Mouse (Mus musculus): ENCODE results near the gene Myo15. TPM values are rescaled to one million over a fixed set of nuclear protein-coding genes. Genes with fewer than 3 reads are reported as not detected.
A peak's percentile ranks its signal among the peaks of the same experiment; 100 is the strongest.
"Not testable (repeated sequence)": the region's sequence is repeated elsewhere in the genome, so short reads cannot be mapped to it uniquely, and the experiment has no call there.

Gene Myo15
- total RNA-seq (2022), result under 1 TPM; 0.07 to 0.20 (median 0.14) TPM

GRCm38 (mm10) chr11:60469039-60469438 lies at the start of gene Myo15:
TSS of gene Myo15 (plus strand) at chr11:60469339.
- DNase-seq (ENCODE audit: low spot score in 2 of 2), result no peak

- no peak for DNase-seq (ENCODE audit: low spot score in 2 of 2)
Observed at GRCm38 (mm10) chr11:60422046-60422668, 47.0 kb upstream of the Myo15 start.

- DNase-seq (ENCODE audit: low spot score in 2 of 2), result no peak
Observed at GRCm38 (mm10) chr11:60423006-60423405, 46.1 kb upstream of the Myo15 start.

- no peak for DNase-seq (ENCODE audit: low spot score in 2 of 2)
Observed at GRCm38 (mm10) chr11:60426417-60426816, 42.7 kb upstream of the Myo15 start.

- DNase-seq (ENCODE audit: low spot score in 2 of 2), result no peak
Observed at GRCm38 (mm10) chr11:60427628-60428027, 41.5 kb upstream of the Myo15 start.

GRCm38 (mm10) chr11:60433501-60433900 lies 35.6 kb upstream of the Myo15 start:
- DNase-seq (ENCODE audit: low spot score in 2 of 2), result no peak

- DNase-seq (ENCODE audit: low spot score in 2 of 2), result no peak
Observed at GRCm38 (mm10) chr11:60435133-60435532, 34.0 kb upstream of the Myo15 start.

- DNase-seq (ENCODE audit: low spot score in 2 of 2), result no peak
Observed at GRCm38 (mm10) chr11:60436618-60437017, 32.5 kb upstream of the Myo15 start.

GRCm38 (mm10) chr11:60439621-60440020 lies 29.5 kb upstream of the Myo15 start:
- not testable (repeated sequence) for DNase-seq (ENCODE audit: low spot score in 2 of 2)

GRCm38 (mm10) chr11:60440176-60440575 lies 29.0 kb upstream of the Myo15 start:
- DNase-seq (ENCODE audit: low spot score in 2 of 2), result no peak

GRCm38 (mm10) chr11:60442896-60443295 lies 26.2 kb upstream of the Myo15 start:
- no peak for DNase-seq (ENCODE audit: low spot score in 2 of 2)

- no peak for DNase-seq (ENCODE audit: low spot score in 2 of 2)
Observed at GRCm38 (mm10) chr11:60444007-60444406, 25.1 kb upstream of the Myo15 start.

GRCm38 (mm10) chr11:60454080-60454744 lies 14.9 kb upstream of the Myo15 start, which contains the start of gene Drg2:
TSS of gene Drg2 (plus strand) at chr11:60454591.
- peak; percentile 83 to 90 for DNase-seq (ENCODE audit: low spot score in 2 of 2)

- DNase-seq (ENCODE audit: low spot score in 2 of 2), result no peak
Observed at GRCm38 (mm10) chr11:60454745-60455087, 14.4 kb upstream of the Myo15 start.

- no peak for DNase-seq (ENCODE audit: low spot score in 2 of 2)
Observed at GRCm38 (mm10) chr11:60457973-60458372, 11.2 kb upstream of the Myo15 start.

GRCm38 (mm10) chr11:60465943-60466380 lies 3.2 kb upstream of the Myo15 start:
- peak in 1 of 2 experiments; percentile 29 for DNase-seq (ENCODE audit: low spot score in 2 of 2)

GRCm38 (mm10) chr11:60470743-60471142 lies 1.6 kb downstream of the Myo15 start:
- no peak for DNase-seq (ENCODE audit: low spot score in 2 of 2)

GRCm38 (mm10) chr11:60474534-60474933 lies 5.4 kb downstream of the Myo15 start:
- DNase-seq (ENCODE audit: low spot score in 2 of 2), result no peak

GRCm38 (mm10) chr11:60475668-60476362 lies 6.7 kb downstream of the Myo15 start:
- DNase-seq (ENCODE audit: low spot score in 2 of 2), result no peak

GRCm38 (mm10) chr11:60478121-60478520 lies 9.0 kb downstream of the Myo15 start:
- no peak for DNase-seq (ENCODE audit: low spot score in 2 of 2)

- no peak for DNase-seq (ENCODE audit: low spot score in 2 of 2)
Observed at GRCm38 (mm10) chr11:60486267-60486666, 17.1 kb downstream of the Myo15 start.

GRCm38 (mm10) chr11:60492726-60493125 lies 23.6 kb downstream of the Myo15 start:
- no peak for DNase-seq (ENCODE audit: low spot score in 2 of 2)
